35 mouse cellular contexts compared by ENCODE assay signal in the genomic region with DNA sequence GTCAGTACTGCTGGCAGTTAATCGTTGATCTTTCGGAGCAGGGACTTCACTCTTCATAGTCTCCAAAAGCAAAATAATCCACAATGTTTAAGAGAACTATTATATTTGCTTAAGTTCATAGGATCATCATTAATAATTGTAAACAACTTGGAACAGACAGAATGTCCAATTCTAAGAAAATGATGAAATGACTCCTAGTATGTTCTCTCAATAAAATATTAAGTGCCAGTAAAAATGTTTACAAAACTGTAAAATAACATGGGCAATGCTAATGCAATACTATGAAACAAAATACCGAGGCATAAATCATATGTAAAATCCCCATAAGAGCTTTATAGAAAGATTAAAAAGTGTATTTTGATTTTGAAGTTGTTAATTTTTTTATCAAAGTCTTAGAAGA.
"Had no signal": no experiment of that assay in that cellular context is flagged by ENCODE, and none has a peak within 500 bp of the region (broad histone marks: within the 10 kb centered on the region; RNA-seq: fewer than 3 reads in every experiment).

No protein-coding gene starts in this region.

- H3K27me3 ChIP-seq: heart, embryonic 12.5 days; heart, embryonic 13.5 days; heart, embryonic 15.5 days; hindbrain, embryonic 12.5 days; hindbrain, embryonic 13.5 days; hindbrain, embryonic 15.5 days; intestine, embryonic 15.5 days; kidney, embryonic 15.5 days had no signal

- DNase-seq: heart, postnatal 10 days; heart, postnatal 14 days; heart, postnatal 36 days; heart, postnatal 4 days; kidney, adult 11 months; kidney, adult 18-20 months; kidney, adult 2 months; kidney, adult 8-10 months; kidney, adult 9 months; kidney, postnatal 10 days; kidney, postnatal 14 days; kidney, postnatal 25 days; kidney, postnatal 36 days; kidney, postnatal 4 days; layer of hippocampus, adult 9-11 months; layer of hippocampus, postnatal 36 days had no signal

- H3K9me3 ChIP-seq: heart, embryonic 10.5 days; heart, embryonic 12.5 days; heart, embryonic 13.5 days; heart, embryonic 15.5 days; hindbrain, embryonic 10.5 days; hindbrain, embryonic 12.5 days; hindbrain, embryonic 13.5 days; hindbrain, embryonic 15.5 days; intestine, embryonic 15.5 days; kidney, embryonic 15.5 days had no signal

- H3K4me2 ChIP-seq: heart, embryonic 11.5 days; heart, embryonic 12.5 days; heart, embryonic 13.5 days; heart, embryonic 15.5 days; hindbrain, embryonic 12.5 days; hindbrain, embryonic 13.5 days; hindbrain, embryonic 14.5 days; hindbrain, embryonic 15.5 days; intestine, embryonic 15.5 days; kidney, embryonic 15.5 days had no signal

- H3K4me3 ChIP-seq: heart, embryonic 10.5 days; heart, embryonic 12.5 days; heart, embryonic 13.5 days; heart, embryonic 15.5 days; hindbrain, embryonic 10.5 days; hindbrain, embryonic 12.5 days; hindbrain, embryonic 13.5 days; hindbrain, embryonic 15.5 days; intestine, embryonic 15.5 days; kidney, embryonic 15.5 days; layer of hippocampus, adult 2 months had no signal

- H3K27ac ChIP-seq: heart, embryonic 10.5 days; heart, embryonic 13.5 days; heart, embryonic 15.5 days; hindbrain, embryonic 10.5 days; hindbrain, embryonic 12.5 days; hindbrain, embryonic 13.5 days; hindbrain, embryonic 14.5 days; hindbrain, embryonic 15.5 days; hindbrain, postnatal 0 days; intestine, embryonic 15.5 days; kidney, embryonic 15.5 days; kidney, postnatal 0 days; layer of hippocampus, adult 2 months had no signal

- H3K4me1 ChIP-seq: heart, embryonic 10.5 days; heart, embryonic 12.5 days; heart, embryonic 13.5 days; heart, embryonic 15.5 days; hindbrain, embryonic 10.5 days; hindbrain, embryonic 12.5 days; hindbrain, embryonic 13.5 days; hindbrain, embryonic 15.5 days; intestine, embryonic 15.5 days; kidney, embryonic 15.5 days had no signal

- H3K36me3 ChIP-seq: heart, embryonic 10.5 days; heart, embryonic 12.5 days; heart, embryonic 13.5 days; heart, embryonic 15.5 days; hindbrain, embryonic 10.5 days; hindbrain, embryonic 12.5 days; hindbrain, embryonic 13.5 days; hindbrain, embryonic 15.5 days; intestine, embryonic 15.5 days; kidney, embryonic 15.5 days had no signal

- H3K9ac ChIP-seq: heart, embryonic 12.5 days; heart, embryonic 13.5 days; heart, embryonic 15.5 days; hindbrain, embryonic 12.5 days; hindbrain, embryonic 13.5 days; hindbrain, embryonic 14.5 days; hindbrain, embryonic 15.5 days; intestine, embryonic 15.5 days; kidney, embryonic 15.5 days had no signal

- ATAC-seq: hindbrain, embryonic 16.5 days; hindbrain, postnatal 0 days; inflammation-experienced regulatory T-cells, adult 6 months; intestine, embryonic 15.5 days; intestine, embryonic 16.5 days; intestine, postnatal 0 days had no signal
